Mouse (Mus musculus) liver, embryonic 14.5 days (tissue): ENCODE results near the gene Pgghg. TPM values are rescaled to one million over a fixed set of nuclear protein-coding genes. Genes with fewer than 3 reads are reported as not detected.

Experiments used
- ATAC-seq: fragments of 200-750 bp; cut with Nextera tagmentation; 2 replicates; pipeline ENCODE4 v1.8.0; 2017; ENCODE audit warnings: moderate number of reproducible peaks, mild to moderate bottlenecking, moderate library complexity; ENCODE audit not compliant: insufficient read depth
- DNase-seq, 3 experiments: peaks; one replicate each; pipeline ENCODE4 v3.0.0-alpha.2; 2012 to 2013; ENCODE audit warnings: low read depth in 3 of 3, low spot score in 3 of 3
- H3K27ac ChIP-seq: fragments of 300-500 bp; sonication (generic); 2 replicates; pipeline ENCODE4 v1.5.1; 2014; ENCODE audit warnings: moderate library complexity, mild to moderate bottlenecking, control low read depth, inconsistent platforms
- H3K27me3 ChIP-seq: fragments of 300-500 bp; sonication (generic); 2 replicates; pipeline ENCODE4 v1.6.1; 2014; ENCODE audit warnings: mild to moderate bottlenecking, low read length, moderate library complexity; ENCODE audit not compliant: control insufficient read depth, insufficient read depth
- H3K36me3 ChIP-seq: fragments of 300-500 bp; sonication (generic); replicated peaks from 2 replicates; pipeline ENCODE4 v1.6.1; 2014; ENCODE audit warnings: low read depth; ENCODE audit not compliant: control insufficient read depth, insufficient read depth
- H3K4me1 ChIP-seq, 2 experiments: fragments of 200-500 bp in 1 of 2; fragments of 300-500 bp in 1 of 2; sonication (generic) in 1 of 2; replicated peaks; 2 replicates each; pipeline ENCODE4 v1.6.1; 2012 to 2014; ENCODE audit warnings: antibody characterized with exemption in 1 of 2, inconsistent platforms in 1 of 2, low read length in 1 of 2; ENCODE audit not compliant: control insufficient read depth in 2 of 2, insufficient read depth in 2 of 2
- H3K4me2 ChIP-seq: fragments of 300-500 bp; sonication (generic); 2 replicates; pipeline ENCODE4 v1.6.1; 2014; ENCODE audit warnings: low read depth, mild to moderate bottlenecking, control low read depth, moderate library complexity
- H3K4me3 ChIP-seq, 2 experiments: fragments of 200-500 bp in 1 of 2; fragments of 300-500 bp in 1 of 2; sonication (generic) in 1 of 2; 2 replicates each; pipeline ENCODE4 v1.5.1; 2012 to 2014; ENCODE audit warnings: low read depth in 2 of 2, low read length in 2 of 2, mild to moderate bottlenecking in 2 of 2, control low read depth in 1 of 2, inconsistent platforms in 1 of 2, moderate library complexity in 1 of 2; ENCODE audit not compliant: insufficient read depth in 1 of 2
- H3K9ac ChIP-seq: fragments of 300-500 bp; sonication (generic); replicated peaks from 2 replicates; pipeline ENCODE4 v1.6.1; 2014; ENCODE audit warnings: mild to moderate bottlenecking, control low read depth, moderate library complexity
- H3K9me3 ChIP-seq: fragments of 300-500 bp; sonication (generic); 2 replicates; pipeline ENCODE4 v1.6.1; 2016; ENCODE audit warnings: low read length, mixed read lengths; ENCODE audit not compliant: control insufficient read depth
- CTCF ChIP-seq: IDR thresholded peaks from 2 replicates; pipeline ENCODE4 v1.5.1; 2016; ENCODE audit warnings: antibody characterized with exemption, low read depth, control low read depth
- EP300 ChIP-seq: IDR thresholded peaks from 2 replicates; pipeline ENCODE4 v1.6.1; 2016; ENCODE audit warnings: antibody characterized with exemption, low read depth
- WGBS: fragments of 180-500 bp; shearing (Covaris S2); extraction: QIAGEN DNeasy Blood & Tissue Kit; methylation state at CpG from one replicate; pipeline ENCODE4 v1.1.7; 2014; ENCODE audit not compliant: insufficient replicate concordance; 5-methylcytosine and 5-hydroxymethylcytosine counted together
- polyA plus RNA-seq, 2 experiments: library from polyadenylated mRNA; depleted of rRNA in 1 of 2; stranded (reverse) in 1 of 2; unstranded in 1 of 2; fragments of >200 nt; fragmentation: Nextera tagmentation in 1 of 2; extraction: Ambion mirVana in 1 of 2; gene quantifications; 2 replicates each; pipeline versions ENCODE4 v1.2.1 to v1.2.3; 2012 to 2014

Pgghg gene
- polyA plus RNA-seq, 2 experiments, result 4.5 to 7.2 TPM

DNA sequence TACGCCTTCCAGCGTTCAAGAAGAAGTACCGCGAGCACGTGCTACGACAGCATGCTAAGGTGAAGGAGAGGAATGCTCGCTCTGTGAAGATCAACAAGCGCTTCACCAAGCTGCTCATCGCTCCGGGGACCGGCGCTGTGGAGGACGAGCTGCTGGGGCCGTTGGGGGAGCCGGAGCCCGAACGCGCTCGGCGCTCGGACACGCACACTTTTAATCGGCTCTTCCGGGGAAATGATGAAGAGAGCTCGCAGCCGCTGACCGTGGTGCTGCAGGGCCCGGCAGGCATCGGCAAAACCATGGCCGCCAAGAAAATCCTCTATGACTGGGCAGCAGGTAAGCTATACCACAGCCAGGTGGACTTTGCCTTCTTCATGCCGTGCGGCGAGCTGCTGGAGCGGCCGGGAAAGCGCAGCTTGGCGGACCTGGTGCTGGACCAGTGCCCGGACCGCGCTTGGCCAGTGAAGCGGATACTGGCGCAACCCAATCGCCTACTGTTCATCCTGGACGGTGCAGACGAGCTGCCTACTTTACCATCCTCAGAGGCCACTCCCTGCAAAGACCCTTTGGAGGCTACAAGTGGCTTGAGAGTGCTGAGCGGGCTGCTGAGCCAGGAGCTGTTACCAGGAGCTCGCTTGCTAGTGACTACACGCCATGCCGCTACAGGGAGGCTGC, 18.7 kb upstream of the Pgghg start:
- Histone ChIP-seq H3K27me3 (peaks cover 40% of the 10 kb centered on the region), H3K4me3 (0 out of 4 replicates have a peak overlapping the region, but pooled peaks have one; percentile 6 to 13)
- ATAC-seq, result peak; percentile 19; the same call in 1 of the 2 replicates

DNA sequence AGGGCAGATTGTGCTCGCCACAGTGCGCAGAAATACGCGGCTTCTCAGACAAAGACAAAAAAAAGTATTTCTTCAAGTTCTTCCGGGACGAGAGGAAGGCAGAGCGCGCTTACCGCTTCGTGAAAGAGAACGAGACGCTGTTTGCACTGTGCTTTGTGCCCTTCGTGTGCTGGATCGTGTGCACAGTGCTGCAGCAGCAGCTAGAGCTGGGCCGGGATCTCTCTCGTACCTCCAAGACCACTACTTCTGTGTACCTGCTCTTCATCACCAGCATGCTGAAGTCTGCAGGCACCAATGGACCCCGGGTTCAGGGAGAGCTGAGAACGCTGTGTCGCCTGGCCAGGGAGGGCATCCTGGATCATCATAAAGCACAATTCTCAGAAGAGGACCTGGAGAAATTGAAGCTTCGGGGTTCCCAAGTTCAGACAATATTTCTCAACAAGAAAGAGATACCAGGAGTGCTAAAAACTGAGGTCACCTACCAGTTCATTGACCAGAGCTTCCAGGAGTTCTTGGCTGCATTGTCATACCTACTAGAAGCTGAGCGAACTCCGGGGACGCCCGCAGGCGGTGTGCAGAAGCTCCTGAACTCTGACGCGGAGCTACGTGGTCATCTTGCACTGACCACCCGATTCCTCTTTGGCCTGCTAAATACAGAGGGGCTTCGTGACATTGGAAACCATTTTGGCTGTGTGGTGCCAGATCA, 18.0 kb upstream of the Pgghg start:
- Histone ChIP-seq H3K9me3 (no peaks in the 10 kb centered on the region), H3K4me1 (peaks cover 0 to 3% of the 10 kb centered on the region in 2 experiments; a peak in 2 of 4 replicates), H3K4me2 (peak overlapping the region; percentile 44), H3K27me3 (peaks cover 40% of the 10 kb centered on the region), H3K9ac (no peak overlapping the region), H3K4me3 (no peak overlapping the region), H3K27ac (no peak overlapping the region), H3K36me3 (no peaks in the 10 kb centered on the region)
- DNase-seq, result no peak
- TF ChIP-seq EP300, result no peak
- no peak for TF ChIP-seq CTCF
- 21% methylated on average over 30 of the region's 30 CpGs for WGBS
- no peak for ATAC-seq

More for the DNA sequence above, 18.7 kb upstream of the Pgghg start:
- no peak for DNase-seq
- 2% methylated on average over 49 of the region's 49 CpGs for WGBS
- TF ChIP-seq EP300 (no peak), CTCF (no peak)
- Histone ChIP-seq H3K4me1 (peaks cover 0 to 3% of the 10 kb centered on the region in 2 experiments; a peak in 2 of 4 replicates), H3K9me3 (no peaks in the 10 kb centered on the region), H3K9ac (no peak overlapping the region), H3K27ac (no peak overlapping the region), H3K4me2 (peak overlapping the region; percentile 44), H3K36me3 (no peaks in the 10 kb centered on the region)

DNA sequence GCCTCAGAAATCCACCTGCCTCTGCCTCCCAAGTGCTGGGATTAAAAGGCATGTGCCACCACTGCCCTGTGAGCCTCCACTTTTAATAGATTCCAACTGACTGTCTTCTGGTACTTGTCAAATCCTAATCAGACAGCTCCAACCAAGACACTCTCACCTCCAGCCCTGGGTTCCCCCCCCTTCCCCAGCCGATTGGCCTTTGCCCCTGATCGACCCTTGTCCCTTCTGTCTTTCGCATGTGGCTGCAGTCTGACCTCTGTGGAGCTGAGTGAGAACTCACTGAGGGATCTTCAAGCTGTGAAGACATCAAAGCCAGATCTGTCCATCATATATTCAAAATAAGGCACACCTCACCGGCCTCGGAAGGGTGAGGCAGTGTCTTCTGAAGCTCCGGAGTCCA, 14.0 kb upstream of the Pgghg start:
- Histone ChIP-seq H3K36me3 (no peaks in the 10 kb centered on the region), H3K9me3 (no peaks in the 10 kb centered on the region), H3K4me3 (no peak overlapping the region), H3K4me2 (no peak overlapping the region), H3K27ac (no peak overlapping the region), H3K27me3 (peaks cover 23% of the 10 kb centered on the region), H3K9ac (no peak overlapping the region), H3K4me1 (no peaks in the 10 kb centered on the region; a peak in 1 of 4 replicates)
- ATAC-seq (no peak), DNase-seq (no peak)
- 77% methylated on average over 6 of the region's 6 CpGs for WGBS
- TF ChIP-seq EP300, result no peak
- no peak for TF ChIP-seq CTCF

DNA sequence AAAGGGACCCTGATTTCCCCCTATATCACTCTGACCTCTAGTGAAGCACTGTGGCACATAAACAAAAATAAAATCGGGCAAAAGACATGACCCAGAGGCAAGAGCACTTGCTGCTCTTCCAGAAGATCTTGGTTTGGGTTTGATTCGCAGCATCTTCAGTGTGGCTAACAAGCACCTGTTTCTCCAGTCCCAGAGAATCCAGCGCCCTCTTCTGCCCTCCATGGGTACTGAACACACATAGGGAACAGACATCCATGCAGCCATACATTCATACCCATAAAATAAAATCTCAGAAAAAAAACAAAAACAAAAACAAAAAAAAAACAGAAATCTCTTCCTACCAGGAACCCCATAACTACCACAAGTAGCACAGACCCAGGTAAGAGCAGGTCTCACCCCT, 2.8 kb upstream of the Pgghg start:
- Histone ChIP-seq H3K4me2 (no peak overlapping the region), H3K4me3 (no peak overlapping the region), H3K27me3 (peaks cover 5% of the 10 kb centered on the region), H3K27ac (no peak overlapping the region), H3K9me3 (no peaks in the 10 kb centered on the region), H3K9ac (no peak overlapping the region), H3K36me3 (no peaks in the 10 kb centered on the region), H3K4me1 (peaks cover 0 to 11% of the 10 kb centered on the region in 2 experiments; a peak in 2 of 4 replicates)
- ATAC-seq (no peak), DNase-seq (no peak)
- 29% methylated on average over 3 of the region's 3 CpGs for WGBS
- TF ChIP-seq CTCF (peak; percentile 54), EP300 (no peak)

DNA sequence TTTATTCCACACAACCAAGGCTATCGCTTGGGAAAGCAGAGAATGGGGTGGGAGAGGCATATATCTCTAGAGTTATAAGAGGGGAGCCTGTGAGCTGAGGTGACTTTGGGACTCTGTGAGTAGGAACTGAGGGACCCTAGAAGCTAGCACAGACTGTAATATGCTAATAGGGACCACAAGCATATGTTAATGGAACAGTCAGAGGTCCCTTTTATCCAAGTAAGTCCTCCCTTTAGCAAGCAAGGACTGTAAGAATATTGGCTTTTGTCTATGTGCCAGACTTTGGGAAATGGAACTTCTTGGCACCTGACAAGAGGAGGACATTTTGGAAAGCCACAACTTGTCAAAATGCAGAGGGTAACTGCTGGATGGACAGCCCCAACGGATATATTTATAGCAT, 2.3 kb upstream of the Pgghg start:
- H3K4me1 ChIP-seq, result peaks cover 0 to 11% of the 10 kb centered on the region in 2 experiments; a peak in 2 of 4 replicates
- H3K9ac ChIP-seq, result no peak overlapping the region
- DNase-seq (no peak), ATAC-seq (no peak)
- H3K4me2 ChIP-seq, result no peak overlapping the region
- H3K27me3 ChIP-seq, result peaks cover 5% of the 10 kb centered on the region
- no peak for TF ChIP-seq CTCF
- TF ChIP-seq EP300, result no peak
- no peak overlapping the region for H3K4me3 ChIP-seq
- H3K27ac ChIP-seq, result no peak overlapping the region
- H3K36me3 ChIP-seq, result no peaks in the 10 kb centered on the region
- H3K9me3 ChIP-seq, result no peaks in the 10 kb centered on the region
- WGBS, result 47% methylated on average over 2 of the region's 2 CpGs
